Mouse (Mus musculus) retina, embryonic 14.5 days (tissue): Measurements from ENCODE around the gene Gm11634.
"Not testable (repeated sequence)": the region's sequence is repeated elsewhere in the genome, so short reads cannot be mapped to it uniquely, and the experiment has no call there.

Experiments used
- DNase-seq: peaks from one replicate; pipeline ENCODE4 v3.0.0-alpha.2; 2015; ENCODE audit warnings: low spot score

Gene Gm11634

GRCm38 (mm10) chr11:101616948-101617767 is 18.1 kb upstream of the Gm11634 start:
- peak; percentile 24 for DNase-seq

DNA sequence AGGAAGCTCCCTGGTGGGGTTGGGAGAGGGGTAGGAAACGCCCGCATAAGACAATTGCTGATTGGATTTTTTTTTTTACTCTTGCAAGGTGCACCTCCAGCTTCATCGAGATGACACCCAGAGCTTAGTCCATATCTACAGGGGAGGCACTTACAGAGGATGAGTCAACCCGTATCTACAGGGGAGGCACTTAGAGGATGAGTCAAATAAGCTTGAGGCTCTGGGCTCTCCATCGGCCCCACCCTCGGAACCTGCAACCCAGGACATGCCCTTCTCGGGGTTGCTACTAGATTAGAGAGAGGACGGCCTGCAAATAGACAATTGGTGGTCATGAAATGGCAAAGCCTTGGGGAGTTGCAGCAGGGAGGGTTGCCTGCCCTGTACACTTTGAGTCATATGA is 17.0 kb upstream of the Gm11634 start:
- DNase-seq: no peak

GRCm38 (mm10) chr11:101615380-101615779 is 16.3 kb upstream of the Gm11634 start:
- DNase-seq: no peak

DNA sequence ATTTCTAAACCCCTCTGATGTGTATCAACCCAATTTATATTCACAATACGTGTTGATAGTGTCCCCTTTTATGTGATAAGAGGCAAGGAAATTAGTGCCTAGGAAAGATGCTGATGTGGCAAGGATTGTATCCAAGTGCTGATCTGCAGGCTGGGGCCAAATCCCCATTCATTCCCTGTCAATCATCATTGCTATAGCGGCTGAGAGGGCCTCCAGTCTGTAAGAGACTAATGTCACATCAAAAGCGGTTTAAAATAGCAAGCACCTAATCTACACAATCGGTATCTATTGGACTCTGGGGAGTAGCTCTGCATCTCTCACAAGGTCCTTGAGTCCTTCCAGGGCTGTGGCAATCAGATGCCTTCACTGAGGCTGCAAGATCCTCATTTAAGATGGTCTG is 15.1 kb upstream of the Gm11634 start:
- DNase-seq: no peak

- DNase-seq: no peak
These were observed 14.5 kb upstream of the Gm11634 start for GRCm38 (mm10) chr11:101613596-101613995.

DNA sequence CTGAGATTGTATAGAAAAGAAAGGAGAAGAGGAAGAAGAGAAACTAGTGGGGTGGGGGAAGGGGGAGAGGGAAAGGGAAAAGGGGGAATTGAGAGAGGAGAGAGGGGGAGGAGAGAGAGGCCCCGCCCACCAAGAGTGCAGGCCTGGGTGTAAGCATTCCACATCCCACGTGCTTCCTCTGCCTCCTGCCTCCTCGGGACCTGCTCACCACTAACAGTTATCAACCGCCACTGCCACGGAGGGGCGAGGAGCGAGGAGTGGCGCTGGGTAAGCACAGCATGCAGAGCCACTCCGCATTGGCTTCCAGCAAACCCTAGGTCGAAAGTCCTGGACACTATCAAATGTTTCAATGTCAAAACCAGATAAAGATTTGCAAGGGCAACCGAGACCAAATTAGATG is 11.4 kb upstream of the Gm11634 start:
- no peak for DNase-seq

DNA sequence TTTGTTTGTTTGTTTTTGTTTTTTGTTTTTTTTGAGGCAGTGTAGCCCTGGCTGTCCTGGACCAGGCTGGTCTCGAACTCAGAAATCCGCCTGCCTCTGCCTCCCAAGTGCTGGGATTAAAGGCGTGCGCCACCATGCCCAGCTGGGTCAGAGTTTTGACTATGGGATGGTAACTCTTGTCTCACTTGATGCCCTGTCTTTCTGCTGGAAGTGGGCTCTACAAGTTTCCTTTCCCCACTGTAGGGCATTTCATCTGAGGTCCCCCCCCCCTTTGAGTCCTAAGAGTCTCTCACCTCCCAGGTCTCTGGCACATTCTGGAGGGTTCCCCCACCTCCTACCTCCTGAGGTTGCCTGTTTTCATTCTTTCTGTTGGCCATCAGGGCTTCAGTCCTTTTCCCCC is 8.1 kb upstream of the Gm11634 start:
- DNase-seq: not testable (repeated sequence)

DNA sequence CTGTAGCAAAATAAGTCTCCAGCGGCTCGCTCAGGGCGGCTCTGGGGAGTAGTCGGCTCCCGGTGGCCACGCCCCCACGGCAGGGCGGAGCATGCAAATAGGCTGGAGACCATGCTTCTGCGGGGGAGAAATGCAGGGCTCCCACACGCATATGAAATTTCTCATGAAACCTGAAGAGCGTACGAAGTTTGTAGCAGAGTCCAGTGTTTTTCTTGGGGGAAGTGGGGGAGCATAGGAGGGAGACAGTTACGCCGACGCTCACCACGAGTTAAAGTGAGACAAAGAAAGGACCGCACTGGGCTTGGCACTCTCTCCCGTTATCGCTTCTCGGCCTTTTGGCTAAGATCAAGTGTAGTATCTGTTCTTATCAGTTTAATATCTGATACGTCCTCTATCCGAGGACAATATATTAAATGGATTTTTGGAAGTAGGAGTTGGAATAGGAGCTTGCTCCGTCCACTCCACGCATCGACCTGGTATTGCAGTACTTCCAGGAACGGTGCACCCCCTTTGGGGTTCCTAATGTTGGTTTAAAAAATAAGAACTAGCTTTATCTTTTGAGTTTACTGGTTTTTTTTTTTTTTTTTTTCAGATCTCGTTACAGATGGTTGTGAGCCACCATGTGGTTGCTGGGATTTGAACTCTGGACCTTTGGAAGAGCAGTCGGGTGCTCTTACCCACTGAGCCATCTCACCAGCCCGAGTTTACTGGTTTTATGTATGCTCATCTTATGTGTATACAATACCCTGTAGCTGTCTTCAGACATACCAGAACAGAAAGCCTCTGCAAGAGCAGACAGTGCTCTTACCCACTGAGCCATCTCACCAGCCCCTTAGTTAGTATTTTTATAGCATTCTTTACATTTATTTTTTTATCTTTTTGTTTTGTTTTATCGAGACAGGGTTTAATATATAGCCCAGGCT is 5.7 kb upstream of the Gm11634 start:
- peak; percentile 82 for DNase-seq

DNA sequence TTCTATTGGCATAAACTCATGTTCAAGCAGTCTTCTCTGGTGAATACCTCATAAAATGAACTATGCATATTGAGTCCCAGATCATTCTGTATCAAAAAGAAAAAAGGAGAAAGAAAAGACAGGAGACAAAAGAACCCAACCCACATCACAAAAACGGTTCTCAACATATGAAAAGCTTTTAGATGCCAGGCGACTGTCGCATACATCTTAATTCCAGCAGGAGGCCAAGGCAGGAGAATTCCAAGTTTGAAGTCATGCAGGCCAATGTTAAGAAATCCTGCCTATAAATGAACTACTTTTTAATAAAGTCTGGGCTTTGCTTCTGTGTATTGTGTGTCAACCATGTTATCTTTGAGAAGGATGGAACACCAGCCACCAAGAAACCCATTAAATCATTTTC is 5.1 kb upstream of the Gm11634 start:
- no peak for DNase-seq

DNA sequence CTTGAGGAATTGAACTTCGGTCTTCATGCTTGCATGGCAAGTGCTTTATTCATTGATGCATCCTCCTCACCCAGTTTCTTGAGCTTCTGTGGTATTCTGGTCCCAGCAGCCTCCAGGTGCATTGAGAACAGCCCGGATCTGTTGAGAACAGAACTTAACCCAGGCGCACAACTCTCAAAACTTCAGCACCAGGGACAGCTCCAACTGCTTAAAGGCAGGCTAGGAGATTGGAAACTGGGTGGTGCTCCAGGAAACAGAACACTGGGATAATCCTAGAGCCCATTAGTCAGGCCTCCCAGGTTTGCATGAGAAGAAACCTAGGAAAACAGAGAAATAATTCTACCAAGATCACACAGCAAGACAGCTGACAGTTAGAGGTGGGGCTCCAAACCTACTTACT is 3.4 kb upstream of the Gm11634 start:
- peak; percentile 79 for DNase-seq

DNA sequence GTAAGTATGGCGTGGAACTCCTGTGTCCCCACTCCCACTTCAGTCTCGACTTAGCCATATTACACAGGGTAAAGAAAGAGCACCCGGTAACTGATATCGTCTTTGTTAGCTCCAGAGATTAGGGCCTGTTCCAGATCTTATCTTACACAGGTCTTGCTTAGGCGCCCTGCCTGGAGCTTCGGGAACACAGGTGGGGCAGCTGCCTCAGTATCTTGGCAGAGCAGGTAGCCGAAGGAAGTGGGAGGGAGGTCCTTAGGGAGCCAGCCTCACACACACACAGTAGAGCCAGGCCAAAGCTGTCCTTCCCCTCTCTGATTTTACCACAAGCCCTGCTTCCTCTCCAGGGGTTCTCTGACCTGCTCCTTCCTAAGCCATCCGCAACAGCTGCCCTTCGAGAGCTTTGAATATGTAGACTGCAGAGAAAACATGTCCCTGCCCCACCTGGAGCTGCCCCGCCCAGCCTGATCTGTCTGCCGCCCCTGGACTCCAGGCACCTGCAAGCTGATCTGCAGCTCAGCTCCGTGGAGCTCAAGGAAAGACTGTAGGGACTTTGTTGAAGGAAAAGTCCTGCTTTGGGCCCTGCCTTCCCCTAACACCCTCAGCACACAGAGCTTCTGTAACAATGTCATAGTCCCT is 8.9 kb downstream of the Gm11634 start:
- no peak for DNase-seq

- DNase-seq: peak; percentile 78
These were observed 9.6 kb downstream of the Gm11634 start for GRCm38 (mm10) chr11:101589444-101589843.

DNA sequence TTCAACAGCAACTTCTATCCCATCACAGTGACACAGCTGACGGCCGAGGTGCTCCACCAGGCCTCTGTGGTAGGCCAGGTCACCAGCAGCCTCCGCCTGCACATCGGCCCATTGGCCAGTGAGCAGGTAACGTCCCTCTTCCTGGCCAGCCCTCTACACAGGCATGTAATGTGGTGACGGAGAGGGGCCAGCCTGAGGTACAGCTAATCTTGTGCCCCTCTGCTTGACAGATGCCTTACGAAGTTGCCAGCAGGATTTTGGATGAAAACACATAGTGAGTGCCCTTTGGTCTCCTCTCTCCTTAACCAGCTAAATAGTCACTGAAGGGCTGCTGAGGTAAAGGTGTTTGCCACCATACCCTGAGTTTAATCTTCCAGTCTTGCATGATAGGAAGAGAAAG is 10.2 kb downstream of the Gm11634 start:
- no peak for DNase-seq

GRCm38 (mm10) chr11:101587676-101588075 is 11.4 kb downstream of the Gm11634 start:
- no peak for DNase-seq

DNA sequence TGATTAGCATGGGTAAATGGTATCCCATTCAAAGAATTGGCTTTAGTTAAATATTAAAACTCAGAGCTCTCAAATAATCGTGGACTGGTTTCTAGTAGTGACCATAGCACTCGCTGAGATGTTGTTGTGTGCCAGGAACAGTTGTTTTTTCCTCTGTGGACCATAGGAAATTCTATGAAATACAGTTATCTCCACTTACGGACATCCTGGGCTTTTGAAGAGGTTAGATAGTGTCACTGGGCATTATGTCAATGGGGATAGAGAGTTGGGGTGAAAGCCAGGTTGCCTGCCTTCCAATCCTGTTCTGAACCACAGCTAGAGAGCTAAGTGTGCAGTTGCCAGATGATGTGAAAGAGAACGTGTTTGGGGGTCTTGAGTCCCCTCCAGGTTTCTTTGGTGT is 13.3 kb downstream of the Gm11634 start:
- DNase-seq: no peak

- not testable (repeated sequence) for DNase-seq
These were observed 14.0 kb downstream of the Gm11634 start for GRCm38 (mm10) chr11:101585031-101585430.

GRCm38 (mm10) chr11:101583205-101583604 is 15.9 kb downstream of the Gm11634 start:
- no peak for DNase-seq

DNA sequence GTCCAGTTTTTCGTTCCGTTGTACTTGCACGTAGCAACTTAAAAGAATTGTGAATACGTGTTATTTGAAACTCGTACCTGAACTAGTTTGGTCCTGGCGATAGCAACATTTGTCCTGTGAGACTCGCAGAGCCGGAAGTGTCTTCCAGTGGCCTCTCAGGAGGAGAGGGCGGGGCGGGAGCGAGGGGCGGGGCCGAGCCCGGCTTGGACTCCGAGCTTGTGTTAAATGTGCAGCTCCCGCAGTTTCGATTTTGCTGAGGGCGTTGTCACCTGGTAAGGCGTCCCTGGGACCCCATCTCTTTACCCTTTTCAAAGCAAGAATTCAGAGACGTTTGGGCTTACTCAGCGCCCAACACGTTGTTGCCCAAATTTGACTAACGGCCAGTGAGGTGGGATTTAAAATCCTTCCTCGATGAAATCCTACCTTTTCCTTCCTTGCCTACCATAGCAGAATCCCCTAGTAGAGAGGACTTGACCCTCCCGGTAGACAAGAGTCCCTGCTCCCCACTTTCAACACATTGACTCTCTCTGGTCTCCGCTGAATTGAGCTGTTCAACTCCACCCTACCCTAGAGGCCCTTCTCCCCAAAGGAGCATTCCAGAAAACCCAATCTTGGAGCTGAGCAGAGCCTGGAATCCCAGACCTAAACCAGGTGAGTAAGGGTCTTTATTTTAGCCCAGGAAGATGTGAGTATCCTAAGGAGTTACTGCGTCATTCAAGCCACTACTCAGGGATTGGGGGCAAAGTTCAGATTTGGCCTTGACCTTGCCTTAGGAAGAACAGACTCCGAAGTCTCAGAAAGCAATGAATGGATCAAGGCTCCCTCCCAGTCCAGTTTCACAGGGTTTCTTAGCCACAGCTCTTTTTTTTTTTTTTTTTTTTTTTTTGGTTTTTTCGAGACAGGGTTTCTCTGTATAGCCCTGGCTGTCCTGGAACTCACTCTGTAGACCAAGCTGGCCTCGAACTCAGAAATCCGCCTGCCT is 16.7 kb downstream of the Gm11634 start, which contains the start of gene Tmem106a:
Tmem106a (plus strand) TSS at position 189 of the 982 bp plus-strand sequence.
- DNase-seq: peak; percentile 70

DNA sequence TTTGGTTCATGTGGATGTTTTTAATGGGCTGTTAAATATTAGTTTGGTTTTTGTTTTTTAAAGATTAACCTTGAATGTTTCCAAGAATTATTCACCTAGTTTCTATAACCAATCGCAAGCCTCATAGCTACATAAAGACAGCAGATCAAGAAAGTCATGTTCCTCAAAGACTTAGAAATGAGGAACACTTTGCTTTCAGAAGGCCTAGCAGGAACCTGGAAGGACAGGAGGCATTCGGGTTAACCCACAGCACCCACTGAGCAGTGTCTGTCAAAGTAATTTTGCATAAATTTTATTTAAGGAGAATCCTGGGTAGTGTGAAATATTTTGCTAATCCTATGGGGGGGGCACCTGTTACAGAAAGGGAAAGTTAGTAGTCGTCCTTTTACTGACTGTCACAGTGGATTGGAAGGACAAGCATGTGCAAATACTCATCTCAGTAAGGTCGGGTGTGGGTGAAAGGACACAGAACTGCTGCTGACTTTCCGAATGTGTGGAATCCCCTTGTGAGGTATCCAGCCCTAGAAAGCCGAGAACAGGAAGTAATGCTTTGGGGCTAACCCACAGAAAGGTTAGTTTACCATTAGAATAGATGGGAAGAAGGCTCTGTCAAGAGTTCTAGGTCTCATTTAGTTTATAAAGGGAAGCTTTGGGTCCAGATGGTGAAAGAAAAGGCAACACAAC is 17.8 kb downstream of the Gm11634 start:
- DNase-seq: no peak

DNA sequence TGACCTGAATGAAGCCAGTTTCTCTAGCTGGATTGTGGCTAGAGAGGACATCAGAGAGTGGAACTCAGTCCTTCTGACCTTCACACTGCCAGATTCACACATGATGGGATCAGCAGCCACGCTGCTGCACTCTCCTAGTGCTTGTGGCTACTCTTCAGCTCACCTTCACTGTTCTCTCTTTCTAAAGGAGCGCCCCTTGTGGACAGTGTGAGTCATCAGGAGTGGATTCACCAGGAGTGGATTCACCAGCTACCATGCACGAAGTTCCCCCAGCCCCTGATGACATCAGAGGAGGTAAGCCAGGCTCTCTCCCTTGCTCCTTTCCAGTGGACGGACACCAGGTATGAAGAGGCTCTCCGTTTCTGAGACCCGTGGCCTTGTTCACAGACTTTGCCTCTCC is 22.9 kb downstream of the Gm11634 start:
- peak; percentile 17 for DNase-seq

DNA sequence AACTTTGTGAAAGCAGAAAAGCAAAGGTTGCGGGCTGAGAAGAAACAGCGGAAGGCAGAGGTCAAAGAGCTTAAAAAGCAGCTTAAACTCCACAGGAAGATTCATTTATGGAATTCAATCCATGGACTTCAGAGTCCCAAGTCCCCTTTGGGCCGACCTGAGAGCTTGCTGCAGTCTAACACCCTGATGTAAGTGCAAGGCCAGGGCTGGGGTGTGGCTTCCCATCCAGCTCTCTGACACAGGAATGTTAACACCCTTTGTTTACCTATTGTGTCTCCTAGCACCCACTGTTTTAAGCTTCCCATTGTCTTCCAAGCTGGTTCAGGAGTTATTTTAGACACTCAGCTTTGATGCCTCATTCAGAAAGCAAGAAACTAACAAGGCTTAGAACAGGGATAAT is 30.6 kb downstream of the Gm11634 start:
- DNase-seq: no peak
